Mouse (Mus musculus) layer of hippocampus, adult 8-10 months (tissue): ENCODE data around the gene AC129217.1. TPM values are rescaled to one million over a fixed set of nuclear protein-coding genes. Genes with fewer than 3 reads are reported as not detected.
"Not testable (repeated sequence)": the region's sequence is repeated elsewhere in the genome, so short reads cannot be mapped to it uniquely, and the experiment has no call there.

Experiments used
- DNase-seq, 2 experiments: peaks; one replicate each; pipeline ENCODE4 v3.0.0; 2022; ENCODE audit warnings: low spot score in 2 of 2
- total RNA-seq, 4 experiments: library from RNA; stranded (reverse); gene quantifications; 2 replicates each; pipeline ENCODE4 v1.2.4; 2022

Gene AC129217.1
- total RNA-seq, 4 experiments from 2014 or later = not detected

- DNase-seq = no peak
These were observed 6.9 kb upstream of the AC129217.1 start for GRCm38 (mm10) chr19:8822696-8823095.

GRCm38 (mm10) chr19:8830664-8831063 is 1.1 kb downstream of the AC129217.1 start:
- DNase-seq = no peak

- no peak for DNase-seq
These were observed 1.7 kb downstream of the AC129217.1 start for GRCm38 (mm10) chr19:8831262-8831661.

GRCm38 (mm10) chr19:8832971-8833370 is 3.4 kb downstream of the AC129217.1 start:
- DNase-seq = no peak

- not testable (repeated sequence) for DNase-seq
These were observed 6.8 kb downstream of the AC129217.1 start for GRCm38 (mm10) chr19:8836327-8836726.

GRCm38 (mm10) chr19:8837251-8837791 is 7.7 kb downstream of the AC129217.1 start, which contains the start of gene Bscl2:
Gene Bscl2, plus strand, starts transcription at chr19:8837467.
- DNase-seq = peak; percentile 87 to 89

- DNase-seq = no peak
These were observed 8.6 kb downstream of the AC129217.1 start for GRCm38 (mm10) chr19:8838041-8838730.

- DNase-seq = peak; percentile 85 to 86
These were observed 9.7 kb downstream of the AC129217.1 start, which contains the start of gene Gng3 for GRCm38 (mm10) chr19:8839103-8839907. Gene Gng3, minus strand, starts transcription at chr19:8839194.

GRCm38 (mm10) chr19:8839908-8840791 is 10.6 kb downstream of the AC129217.1 start:
- peak; percentile 73 for DNase-seq

- no peak for DNase-seq
These were observed 11.4 kb downstream of the AC129217.1 start for GRCm38 (mm10) chr19:8841012-8841411.

- no peak for DNase-seq
These were observed 13.4 kb downstream of the AC129217.1 start for GRCm38 (mm10) chr19:8842961-8843360.

GRCm38 (mm10) chr19:8844371-8845129 is 15.0 kb downstream of the AC129217.1 start:
- DNase-seq = peak in 1 of 2 experiments; percentile 80

- no peak for DNase-seq
These were observed 18.8 kb downstream of the AC129217.1 start for GRCm38 (mm10) chr19:8848356-8848755.

GRCm38 (mm10) chr19:8850402-8850901 is 20.9 kb downstream of the AC129217.1 start, which contains the start of gene Lrrn4cl:
Gene Lrrn4cl, plus strand, starts transcription at chr19:8850768.
- no peak for DNase-seq

GRCm38 (mm10) chr19:8851639-8852038 is 22.1 kb downstream of the AC129217.1 start:
- no peak for DNase-seq

GRCm38 (mm10) chr19:8852236-8852928 is 22.8 kb downstream of the AC129217.1 start:
- DNase-seq = no peak

- no peak for DNase-seq
These were observed 23.5 kb downstream of the AC129217.1 start for GRCm38 (mm10) chr19:8853117-8853516.

GRCm38 (mm10) chr19:8857689-8858088 is 28.1 kb downstream of the AC129217.1 start:
- no peak for DNase-seq

- no peak for DNase-seq
These were observed 29.4 kb downstream of the AC129217.1 start for GRCm38 (mm10) chr19:8859018-8859417.
